Mouse (Mus musculus): ENCODE measurements around the gene Srd5a3. TPM values are rescaled to one million over a fixed set of nuclear protein-coding genes. Genes with fewer than 3 reads are reported as not detected.
"Not testable (repeated sequence)": the region's sequence is repeated elsewhere in the genome, so short reads cannot be mapped to it uniquely, and the experiment has no call there.

Srd5a3 gene
- total RNA-seq (2021) = 1 to 10 TPM; 9.0 to 9.2 TPM

GRCm38 (mm10) chr5:76139808-76140729, at the start of gene Srd5a3:
Gene Srd5a3 (plus strand): TSS chr5:76140271.
- peak; percentile 96 to 98 for DNase-seq
- intact Hi-C loops (cut with DNase I) = loop anchor here (2.0 to 10.0 kb wide), 3 partner anchors 45 to 395 kb away; partner anchors contain the start of gene Clock

- intact Hi-C loops (cut with DNase I); DNase-seq: not testable (repeated sequence)
Observed at GRCm38 (mm10) chr5:76103809-76104208, 36.3 kb upstream of the Srd5a3 start.

- DNase-seq = no peak
- intact Hi-C loops (cut with DNase I) = no loop called here
Observed at GRCm38 (mm10) chr5:76107306-76107705, 32.8 kb upstream of the Srd5a3 start.

- intact Hi-C loops (cut with DNase I) = loop anchor here (2.0 kb wide), 1 partner anchor 40 kb away; no protein-coding TSS in a partner anchor
- DNase-seq = no peak
Observed at GRCm38 (mm10) chr5:76108496-76108895, 31.6 kb upstream of the Srd5a3 start.

- no peak for DNase-seq
- intact Hi-C loops (cut with DNase I) = loop anchor here (10.0 kb wide), 2 partner anchors 136 to 896 kb away; partner anchors contain the start of gene Kdr
Observed at GRCm38 (mm10) chr5:76111173-76111572, 28.9 kb upstream of the Srd5a3 start.

- no peak for DNase-seq
- intact Hi-C loops (cut with DNase I) = loop anchor here (10.0 kb wide), 2 partner anchors 137 to 897 kb away; partner anchors contain the start of gene Kdr
Observed at GRCm38 (mm10) chr5:76112016-76112415, 28.1 kb upstream of the Srd5a3 start.

- no peak for DNase-seq
- intact Hi-C loops (cut with DNase I) = loop anchor here (10.0 kb wide), 2 partner anchors 141 to 901 kb away; partner anchors contain the start of gene Kdr
Observed at GRCm38 (mm10) chr5:76115436-76116041, 24.5 kb upstream of the Srd5a3 start.

- intact Hi-C loops (cut with DNase I) = loop anchor here (1.0 to 10.0 kb wide), 5 partner anchors 92 to 904 kb away; partner anchors contain the start of gene Kdr
- peak; percentile 81 to 90 for DNase-seq
Observed at GRCm38 (mm10) chr5:76118441-76118840, 21.6 kb upstream of the Srd5a3 start.

GRCm38 (mm10) chr5:76120634-76121033, 19.4 kb upstream of the Srd5a3 start:
- intact Hi-C loops (cut with DNase I) = loop anchor here (5.0 kb wide), 2 partner anchors 78 to 292 kb away; no protein-coding TSS in a partner anchor
- DNase-seq = no peak

GRCm38 (mm10) chr5:76127584-76128316, 12.3 kb upstream of the Srd5a3 start:
- no peak for DNase-seq
- intact Hi-C loops (cut with DNase I) = no loop called here

- intact Hi-C loops (cut with DNase I) = no loop called here
- DNase-seq = no peak
Observed at GRCm38 (mm10) chr5:76130292-76130691, 9.8 kb upstream of the Srd5a3 start.

GRCm38 (mm10) chr5:76131990-76132389, 8.1 kb upstream of the Srd5a3 start:
- no peak for DNase-seq
- intact Hi-C loops (cut with DNase I) = no loop called here

- intact Hi-C loops (cut with DNase I) = no loop called here
- DNase-seq = peak; percentile 36 to 44
Observed at GRCm38 (mm10) chr5:76135644-76136043, 4.4 kb upstream of the Srd5a3 start.

GRCm38 (mm10) chr5:76136271-76136670, 3.8 kb upstream of the Srd5a3 start:
- intact Hi-C loops (cut with DNase I) = no loop called here
- no peak for DNase-seq

- intact Hi-C loops (cut with DNase I) = no loop called here
- no peak for DNase-seq
Observed at GRCm38 (mm10) chr5:76137586-76137985, 2.5 kb upstream of the Srd5a3 start.

- intact Hi-C loops (cut with DNase I) = no loop called here
- no peak for DNase-seq
Observed at GRCm38 (mm10) chr5:76138071-76138470, 2.0 kb upstream of the Srd5a3 start.

- DNase-seq = no peak
- intact Hi-C loops (cut with DNase I) = no loop called here
Observed at GRCm38 (mm10) chr5:76138512-76138911, 1.6 kb upstream of the Srd5a3 start.

GRCm38 (mm10) chr5:76139171-76139671, 850 bp upstream of the Srd5a3 start:
- peak; percentile 18 to 35 for DNase-seq
- intact Hi-C loops (cut with DNase I) = no loop called here

- intact Hi-C loops (cut with DNase I) = loop anchor here (2.0 to 10.0 kb wide), 3 partner anchors 44 to 394 kb away; partner anchors contain the start of gene Clock
- no peak for DNase-seq
Observed at GRCm38 (mm10) chr5:76140730-76141066, 627 bp downstream of the Srd5a3 start.

- intact Hi-C loops (cut with DNase I) = loop anchor here (5.0 to 10.0 kb wide), 2 partner anchors 159 to 391 kb away; partner anchors contain the start of gene Clock
- DNase-seq = no peak
Observed at GRCm38 (mm10) chr5:76143356-76143755, 3.3 kb downstream of the Srd5a3 start.
